In the genomic region with DNA sequence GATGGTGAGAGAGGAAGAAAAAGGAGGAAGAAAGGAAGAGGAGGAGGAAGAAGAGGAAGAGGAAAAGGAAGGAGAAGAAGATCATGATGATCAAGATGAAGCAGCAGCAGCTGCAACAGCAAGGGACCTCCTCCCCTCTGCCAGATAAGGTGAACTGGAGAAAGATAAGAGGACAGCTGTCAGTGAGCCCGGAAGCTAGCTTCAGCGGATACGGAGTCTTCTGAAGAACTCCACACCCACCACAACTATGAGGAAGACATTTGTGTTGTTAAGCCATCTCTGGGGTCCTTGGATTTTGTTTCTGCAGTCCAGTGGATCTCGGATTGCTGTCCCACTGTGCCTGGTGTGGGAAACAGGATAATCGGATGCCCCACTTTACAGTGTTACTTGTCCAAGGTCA, we compare ENCODE assay signal across 26 mouse cellular contexts. TPM values are rescaled to one million over a fixed set of nuclear protein-coding genes. Genes with fewer than 3 reads are reported as not detected.
DNase-seq lines count a peak whose midpoint lies in the region; ATAC-seq and TF ChIP-seq lines count a peak whose summit lies in the region.
"Had no signal": no experiment of that assay in that cellular context is flagged by ENCODE, and none has a peak within 500 bp of the region (broad histone marks: within the 10 kb centered on the region; RNA-seq: fewer than 3 reads in every experiment).

No protein-coding gene starts in this region.

- no peak for ATAC-seq in heart, embryonic 13.5 days (ENCODE audit: extremely low read depth, insufficient number of reproducible peaks, low FRiP score, low TSS enrichment)
- ATAC-seq in CD4-positive, CD25-positive, alpha-beta regulatory T cell, adult 4 months = peak; percentile 56
- no peak for ATAC-seq in erythroid progenitor cell, adult 5-6 weeks (replicated peaks; ENCODE audit: low FRiP score, poor library complexity, severe bottlenecking)
- ATAC-seq: hindbrain, postnatal 0 days had no signal

- intact Hi-C loops in gastrocnemius, postnatal 14 days (cut with DNase I; ENCODE audit: low total_unique reads) = loop anchor here (10.0 kb wide), 1 partner anchor 212 kb away; no protein-coding TSS in a partner anchor

- H3K27me3 ChIP-seq in heart, embryonic 13.5 days (replicated peaks) = no peaks in the 10 kb centered on the region
- no peaks in the 10 kb centered on the region for H3K27me3 ChIP-seq in myocyte (ENCODE audit: control insufficient read depth, insufficient read depth, insufficient read length)
- H3K27me3 ChIP-seq: kidney, embryonic 15.5 days; neural tube, embryonic 12.5 days had no signal

- no peaks in the 10 kb centered on the region for H3K9me3 ChIP-seq in heart, embryonic 13.5 days
- H3K9me3 ChIP-seq: embryonic facial prominence, embryonic 10.5 days; kidney, embryonic 15.5 days; limb, embryonic 15.5 days; midbrain, embryonic 12.5 days; neural tube, embryonic 12.5 days had no signal

- no peak overlapping the region for H3K27ac ChIP-seq in heart, embryonic 13.5 days (replicated peaks)
- H3K27ac ChIP-seq: embryonic facial prominence, embryonic 10.5 days; gastrocnemius, adult 2 months; hindbrain, postnatal 0 days; kidney, embryonic 15.5 days; left cerebral cortex, adult 2 months; limb, embryonic 15.5 days; liver, embryonic 14.5 days; midbrain, embryonic 12.5 days; neural tube, embryonic 12.5 days had no signal

- no peak overlapping the region for H3ac ChIP-seq in myocyte (ENCODE audit: control insufficient read depth, insufficient read length)

- no peak for TF ChIP-seq POLR2A in myocyte (IDR thresholded peaks at IDR 0.05; ENCODE audit: insufficient read length, low read depth)

- peaks cover 18% of the 10 kb centered on the region for H3K4me1 ChIP-seq in heart, embryonic 13.5 days
- H3K4me1 ChIP-seq: limb, embryonic 15.5 days; midbrain, embryonic 12.5 days; neural tube, embryonic 12.5 days had no signal

- no peak overlapping the region for H3K4me3 ChIP-seq in heart, embryonic 13.5 days
- H3K4me3 ChIP-seq in myocyte = no peak overlapping the region
- H3K4me3 ChIP-seq: embryonic facial prominence, embryonic 10.5 days; gastrocnemius, adult 2 months; kidney, embryonic 15.5 days; left cerebral cortex, adult 2 months; limb, embryonic 15.5 days; midbrain, embryonic 12.5 days; neural tube, embryonic 12.5 days had no signal

- no peaks in the 10 kb centered on the region for H3K79me2 ChIP-seq in myocyte (ENCODE audit: control insufficient read depth, insufficient read depth)

- H3K4me2 ChIP-seq in heart, embryonic 13.5 days = 0 out of 2 replicates have a peak overlapping the region, but pooled peaks have one; percentile 6
- no peak overlapping the region for H3K4me2 ChIP-seq in myocyte (ENCODE audit: low read depth)
- H3K4me2 ChIP-seq: heart, embryonic 11.5 days; kidney, embryonic 15.5 days; limb, embryonic 15.5 days; lung, embryonic 14.5 days; midbrain, embryonic 12.5 days; neural tube, embryonic 12.5 days had no signal

- DNase-seq in heart, adult 9 months (ENCODE audit: low spot score in 2 of 2) = no peak
- DNase-seq in thymus, postnatal 25 days = peak; percentile 57
- no peak for DNase-seq in layer of hippocampus, postnatal 10 days (ENCODE audit: low spot score in 2 of 2)
- DNase-seq in gastrocnemius, postnatal 14 days = no peak
- DNase-seq: adrenal gland, postnatal 25 days; cerebellum, adult 8-10 months; gastrocnemius, adult 2 months; heart, postnatal 14 days; kidney, adult 11 months; layer of hippocampus, adult 9-11 months; left cerebral cortex, postnatal 4 days; lung, embryonic 14.5 days; right cerebral cortex, postnatal 4 days had no signal

- 11% methylated on average over 5 of the region's 5 CpGs for WGBS in heart, embryonic 13.5 days

- H3K9ac ChIP-seq in heart, embryonic 13.5 days = no peak overlapping the region
- H3K9ac ChIP-seq: kidney, embryonic 15.5 days; limb, embryonic 15.5 days; liver, embryonic 14.5 days; lung, embryonic 14.5 days; midbrain, embryonic 12.5 days; neural tube, embryonic 12.5 days had no signal

- no peaks in the 10 kb centered on the region for H3K36me3 ChIP-seq in heart, embryonic 13.5 days
- no peaks in the 10 kb centered on the region for H3K36me3 ChIP-seq in myocyte (ENCODE audit: control insufficient read depth, insufficient read depth)
- H3K36me3 ChIP-seq: embryonic facial prominence, embryonic 10.5 days; kidney, embryonic 15.5 days; limb, embryonic 15.5 days; midbrain, embryonic 12.5 days; neural tube, embryonic 12.5 days had no signal

TF ChIP-seq in myocyte, 11 proteins besides CTCF, POLR2A, EP300 and RAD21:
- no peak for TF ChIP-seq E2F4 (IDR thresholded peaks at IDR 0.05; ENCODE audit: insufficient read depth)
- no peak for TF ChIP-seq USF1 (IDR thresholded peaks at IDR 0.05; ENCODE audit: low read depth)
- TF ChIP-seq MYOG (IDR thresholded peaks at IDR 0.05; ENCODE audit: control insufficient read depth in 1 of 3, insufficient read depth in 1 of 3, insufficient read length in 2 of 3, low read depth in 2 of 3) = peak in 2 of 3 experiments; percentile 47 to 68
- no peak for TF ChIP-seq TCF12 (IDR thresholded peaks at IDR 0.05; ENCODE audit: insufficient read depth, poor library complexity, severe bottlenecking)
- TF ChIP-seq MYOD1 (IDR thresholded peaks at IDR 0.05; ENCODE audit: control insufficient read depth in 1 of 3, insufficient read length in 2 of 3, low read depth in 2 of 3) = peak in 2 of 3 experiments; percentile 53 to 82
- TF ChIP-seq SRF (IDR thresholded peaks at IDR 0.05; ENCODE audit: control insufficient read depth, insufficient read length, low read depth) = no peak
- TF ChIP-seq CEBPB (IDR thresholded peaks at IDR 0.05; ENCODE audit: insufficient read depth, poor library complexity, severe bottlenecking) = no peak
- no peak for TF ChIP-seq TCF3 (IDR thresholded peaks at IDR 0.05; ENCODE audit: insufficient read length, low read depth)
- TF ChIP-seq POLR2AphosphoS2 (IDR thresholded peaks at IDR 0.05; ENCODE audit: insufficient read length, low read depth) = no peak
- no peak for TF ChIP-seq MAX (IDR thresholded peaks at IDR 0.05; ENCODE audit: low read depth)
- TF ChIP-seq REST (IDR thresholded peaks at IDR 0.05; ENCODE audit: insufficient read depth, insufficient read length) = no peak

RNA-seq across cellular contexts. Expression of gene Lhfp, which starts 8.9 kb away (rescaled TPM):
- polyA plus RNA-seq in heart, embryonic 13.5 days (2015; fragmentation: Nextera tagmentation; extraction: Ambion mirVana) = 82.7 and 92.5 TPM in 2 replicates
- under 1 TPM; 0.19 to 0.36 TPM for polyA plus RNA-seq in CD4-positive, CD25-positive, alpha-beta regulatory T cell, adult 4 months (2017; shearing (Covaris generic))
- polyA plus RNA-seq in myocyte (2012; fragmentation: generic; extraction: Trizol) = 17.8 TPM
- 10 to 100 TPM; 21.4 to 23.8 TPM for total RNA-seq in layer of hippocampus, postnatal 10 days (2021)
- 10 to 100 TPM; 29.4 to 33.7 TPM for total RNA-seq in gastrocnemius, postnatal 14 days (2021)
- total RNA-seq in erythroid progenitor cell, adult 5-6 weeks (2015; ENCODE audit: low replicate concordance) = 1.1 TPM in 1 of 2 replicates, not detected in the other
- 1.4 TPM in 1 of 2 replicates, not detected in the other for total RNA-seq in erythroid progenitor cell, adult 5-6 weeks (2017; ENCODE audit: low replicate concordance)

RNA-seq across cellular contexts. Expression of gene Cog6, which starts 15.4 kb away (rescaled TPM):
- polyA plus RNA-seq in heart, embryonic 13.5 days (2015; fragmentation: Nextera tagmentation; extraction: Ambion mirVana) = 48.0 and 50.2 TPM in 2 replicates
- 10 to 100 TPM; 21.3 to 27.9 TPM for polyA plus RNA-seq in CD4-positive, CD25-positive, alpha-beta regulatory T cell, adult 4 months (2017; shearing (Covaris generic))
- polyA plus RNA-seq in myocyte (2012; fragmentation: generic; extraction: Trizol) = 17.4 TPM
- 10 to 100 TPM; 31.2 to 31.4 TPM for total RNA-seq in layer of hippocampus, postnatal 10 days (2021)
- total RNA-seq in gastrocnemius, postnatal 14 days (2021) = 10 to 100 TPM; 27.7 to 31.5 TPM
- total RNA-seq in erythroid progenitor cell, adult 5-6 weeks (2015; ENCODE audit: low replicate concordance) = 5.4 and 20.2 TPM in 2 replicates
- total RNA-seq in erythroid progenitor cell, adult 5-6 weeks (2017; ENCODE audit: low replicate concordance) = 4.0 and 10.7 TPM in 2 replicates

Comparison
In these comparisons a context has a peak if more than half of its experiments do, and no peak if none do; other contexts are left out.
1. RNA of gene Lhfp, which starts 8.9 kb away (total RNA-seq): 29.4 to 33.7 TPM in gastrocnemius, postnatal 14 days and 21.4 to 23.8 TPM in layer of hippocampus, postnatal 10 days; 1.1 to 1.4 TPM in erythroid progenitor cell, adult 5-6 weeks; every median in the first group is over 4 times any median in the second.